Mouse (Mus musculus) forebrain, embryonic 13.5 days (tissue): ENCODE data around the gene Gm10139. TPM values are rescaled to one million over a fixed set of nuclear protein-coding genes. Genes with fewer than 3 reads are reported as not detected.
"Not testable (repeated sequence)": the region's sequence is repeated elsewhere in the genome, so short reads cannot be mapped to it uniquely, and the experiment has no call there.

Source experiments
- ATAC-seq: fragments of 200-750 bp; cut with Nextera tagmentation; 2 replicates; pipeline ENCODE4 v1.8.0; 2017
- H3K27ac ChIP-seq: fragments of 300-500 bp; sonication (generic); 2 replicates; pipeline ENCODE4 v1.5.1; 2015; ENCODE audit warnings: inconsistent platforms, mild to moderate bottlenecking, moderate library complexity
- H3K27me3 ChIP-seq: fragments of 300-500 bp; sonication (generic); 2 replicates; pipeline ENCODE4 v1.6.1; 2015; ENCODE audit warnings: mild to moderate bottlenecking, inconsistent platforms
- H3K36me3 ChIP-seq: fragments of 300-500 bp; sonication (generic); 2 replicates; pipeline ENCODE4 v1.6.1; 2015; ENCODE audit warnings: mild to moderate bottlenecking, inconsistent platforms; ENCODE audit not compliant: poor library complexity, severe bottlenecking
- H3K4me1 ChIP-seq: fragments of 300-500 bp; sonication (generic); 2 replicates; pipeline ENCODE4 v1.6.1; 2015; ENCODE audit warnings: inconsistent platforms
- H3K4me2 ChIP-seq: fragments of 300-500 bp; sonication (generic); 2 replicates; pipeline ENCODE4 v1.6.1; 2015; ENCODE audit warnings: inconsistent platforms, mild to moderate bottlenecking, moderate library complexity
- H3K4me3 ChIP-seq: fragments of 300-500 bp; sonication (generic); 2 replicates; pipeline ENCODE4 v1.5.1; 2015; ENCODE audit warnings: mild to moderate bottlenecking, inconsistent platforms
- H3K9ac ChIP-seq: fragments of 300-500 bp; sonication (generic); 2 replicates; pipeline ENCODE4 v1.6.1; 2015; ENCODE audit warnings: mild to moderate bottlenecking, inconsistent platforms
- H3K9me3 ChIP-seq: fragments of 300-500 bp; sonication (generic); replicated peaks from 2 replicates; pipeline ENCODE4 v1.6.1; 2016; ENCODE audit warnings: inconsistent platforms
- whole genome bisulfite sequencing: fragments of 180-500 bp; shearing (Covaris S2); methylation state at CpG from one replicate; pipeline ENCODE4 v1.1.7; 2015; 5-methylcytosine and 5-hydroxymethylcytosine counted together
- polyA plus RNA-seq: library from polyadenylated mRNA; unstranded; fragments of >200 nt; fragmentation: Nextera tagmentation; extraction: Ambion mirVana; gene quantifications from 2 replicates; pipeline ENCODE4 v1.2.1, GENCODE M21; 2015

Gene Gm10139
- not detected in 2 replicates for polyA plus RNA-seq

DNA sequence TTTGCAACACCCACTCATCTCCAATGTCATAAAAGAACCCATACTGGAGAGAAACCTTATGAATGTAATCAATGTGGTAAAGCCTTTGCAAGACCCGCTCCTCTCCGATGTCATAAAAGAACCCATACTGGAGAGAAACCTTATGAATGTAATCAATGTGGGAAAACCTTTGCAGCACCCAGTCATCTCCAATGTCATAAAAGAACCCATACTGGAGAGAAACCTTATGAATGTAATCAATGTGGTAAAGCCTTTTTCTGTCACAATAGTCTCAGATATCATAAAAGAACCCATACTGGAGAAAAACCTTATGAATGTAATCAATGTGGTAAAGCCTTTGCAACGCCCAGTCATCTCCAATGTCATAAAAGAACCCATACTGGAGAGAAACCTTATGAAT, at the start of gene Gm10139:
Gene Gm10139 (plus strand): TSS at position 301 of the 400 bp plus-strand sequence.
- ATAC-seq, H3K9me3 ChIP-seq, H3K27me3 ChIP-seq, H3K4me2 ChIP-seq, H3K4me3 ChIP-seq, H3K36me3 ChIP-seq, H3K27ac ChIP-seq, H3K9ac ChIP-seq, H3K4me1 ChIP-seq: not testable (repeated sequence)
- WGBS = 68% methylated on average over 1 of the region's 3 CpGs

DNA sequence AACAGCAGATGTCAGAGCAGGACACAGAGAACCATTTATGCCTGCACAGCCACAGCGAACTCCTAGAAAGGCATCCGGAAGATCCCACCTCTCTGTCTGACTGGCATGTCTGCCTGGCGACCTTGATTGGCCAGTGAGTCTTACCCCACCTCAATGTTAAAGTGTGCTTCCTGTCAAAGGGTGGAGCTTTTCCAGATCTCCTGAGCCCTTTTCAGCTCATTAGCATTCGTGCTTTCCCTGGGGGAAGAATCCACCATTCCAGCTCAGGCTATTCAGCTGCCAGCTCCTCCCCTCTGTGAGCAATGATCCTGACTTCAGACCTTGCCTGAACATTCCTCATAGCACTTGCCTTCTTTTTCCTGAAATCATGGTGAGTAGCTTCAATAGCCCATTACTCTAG, 45.2 kb downstream of the Gm10139 start:
- 80% methylated on average over 4 of the region's 4 CpGs for WGBS
- H3K9me3 ChIP-seq = peaks cover 10% of the 10 kb centered on the region
- not testable (repeated sequence) for H3K27ac ChIP-seq, H3K4me1 ChIP-seq, ATAC-seq, H3K9ac ChIP-seq, H3K27me3 ChIP-seq, H3K4me2 ChIP-seq, H3K36me3 ChIP-seq, H3K4me3 ChIP-seq

Other genes with a start within 250 kb of the Gm10139 start
- gene Zfp369, start 233.9 kb upstream of the Gm10139 start, polyA plus RNA-seq = 17.6 and 19.4 TPM in 2 replicates